22 mouse cellular contexts compared by ENCODE assay signal in the genomic region with DNA sequence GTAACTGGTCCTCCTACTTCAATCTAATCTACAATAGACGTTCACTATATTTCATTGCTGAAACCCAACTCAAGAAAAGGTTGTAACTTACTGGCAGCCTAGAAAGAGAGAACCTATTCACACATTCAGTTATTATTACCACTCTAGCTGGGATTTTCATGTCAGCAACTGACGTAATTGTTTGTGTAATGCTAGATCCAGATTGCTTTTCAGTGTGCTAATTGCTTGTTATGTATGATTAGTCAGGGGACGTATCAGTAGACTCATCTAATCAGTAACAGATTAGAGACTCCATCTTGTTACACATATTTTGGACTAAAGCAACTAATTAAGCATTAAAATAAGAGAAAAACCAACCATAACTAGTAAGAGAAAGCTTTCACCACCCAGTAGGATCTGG. TPM values are rescaled to one million over a fixed set of nuclear protein-coding genes. Genes with fewer than 3 reads are reported as not detected.
DNase-seq lines count a peak whose midpoint lies in the region; ATAC-seq and TF ChIP-seq lines count a peak whose summit lies in the region.
"Had no signal": no experiment of that assay in that cellular context is flagged by ENCODE, and none has a peak within 500 bp of the region (broad histone marks: within the 10 kb centered on the region; RNA-seq: fewer than 3 reads in every experiment).

No protein-coding gene starts in this region.

- ATAC-seq in forebrain, embryonic 14.5 days: peak; percentile 50; the same call in 1 of the 2 replicates
- ATAC-seq: activated CD4-positive, CD25-positive, alpha-beta regulatory T cell, adult 4 months; forebrain, embryonic 13.5 days; forebrain, postnatal 0 days; Patski had no signal

- DNase-seq in forebrain, embryonic 14.5 days (ENCODE audit: low spot score): peak; percentile 63
- DNase-seq in forebrain, embryonic 10.5 days (ENCODE audit: extremely low spot score, low spot score): no peak
- peak; percentile 49 for DNase-seq in retina, postnatal 1 day
- DNase-seq in retina, embryonic 14.5 days (ENCODE audit: low spot score): no peak
- DNase-seq in brain, embryonic 14.5 days (ENCODE audit: low read depth): peak; percentile 66
- DNase-seq in left cerebral cortex, postnatal 25 days (ENCODE audit: low spot score in 2 of 2): no peak
- no peak for DNase-seq in cerebellum, postnatal 25 days
- DNase-seq: adrenal gland, adult 8-10 months; adrenal gland, postnatal 14 days; adrenal gland, postnatal 36 days; cerebellum, adult 11 months; cerebellum, adult 18-20 months; cerebellum, adult 8-10 months; cerebellum, adult 9-11 months; cerebellum, postnatal 14 days; forebrain, postnatal 0 days had no signal

- peaks cover 3% of the 10 kb centered on the region for H3K4me1 ChIP-seq in forebrain, embryonic 14.5 days (ENCODE audit: control insufficient read depth, insufficient read depth, low read length)
- peaks cover 49% of the 10 kb centered on the region for H3K4me1 ChIP-seq in forebrain, embryonic 10.5 days

- H3K4me2 ChIP-seq in forebrain, embryonic 14.5 days (ENCODE audit: low read length): no peak overlapping the region
- H3K4me2 ChIP-seq: embryonic facial prominence, embryonic 12.5 days; forebrain, embryonic 13.5 days had no signal

- 32% methylated on average over 3 of the region's 3 CpGs for WGBS in forebrain, embryonic 14.5 days
- 70% methylated on average over 3 of the region's 3 CpGs for WGBS in forebrain, embryonic 10.5 days

- H3K4me3 ChIP-seq in forebrain, embryonic 14.5 days (ENCODE audit: low read depth, low read length): no peak overlapping the region
- no peak overlapping the region for H3K4me3 ChIP-seq in forebrain, embryonic 10.5 days
- H3K4me3 ChIP-seq: embryonic facial prominence, embryonic 10.5 days; embryonic facial prominence, embryonic 12.5 days; forebrain, embryonic 13.5 days had no signal

- no peak for TF ChIP-seq POLR2A in brain, embryonic 14.5 days (IDR thresholded peaks at IDR 0.05; ENCODE audit: borderline replicate concordance, extremely low read depth, insufficient read depth, insufficient read length, poor library complexity, severe bottlenecking)

- intact Hi-C loops in left cerebral cortex, postnatal 25 days (cut with DNase I): no loop called here

- no peaks in the 10 kb centered on the region for H3K9me3 ChIP-seq in forebrain, embryonic 14.5 days (replicated peaks; ENCODE audit: control insufficient read depth, low read length)
- no peaks in the 10 kb centered on the region for H3K9me3 ChIP-seq in forebrain, embryonic 10.5 days
- H3K9me3 ChIP-seq: embryonic facial prominence, embryonic 10.5 days; embryonic facial prominence, embryonic 12.5 days; forebrain, embryonic 13.5 days had no signal

- H3K27ac ChIP-seq in forebrain, embryonic 14.5 days (ENCODE audit: low read depth, low read length): no peak overlapping the region
- H3K27ac ChIP-seq in forebrain, embryonic 10.5 days: no peak overlapping the region
- H3K27ac ChIP-seq: embryonic facial prominence, embryonic 10.5 days; embryonic facial prominence, embryonic 12.5 days; forebrain, embryonic 13.5 days had no signal

- H3K36me3 ChIP-seq in forebrain, embryonic 14.5 days (ENCODE audit: control insufficient read depth, insufficient read depth, low read length): no peaks in the 10 kb centered on the region
- H3K36me3 ChIP-seq in forebrain, embryonic 10.5 days (replicated peaks): no peaks in the 10 kb centered on the region
- H3K36me3 ChIP-seq: embryonic facial prominence, embryonic 10.5 days; embryonic facial prominence, embryonic 12.5 days had no signal

- no peak overlapping the region for H3K9ac ChIP-seq in forebrain, embryonic 14.5 days (ENCODE audit: low read length)
- H3K9ac ChIP-seq: embryonic facial prominence, embryonic 12.5 days; forebrain, embryonic 13.5 days; forebrain, postnatal 0 days had no signal

- no peak for TF ChIP-seq CTCF in brain, embryonic 14.5 days (IDR thresholded peaks at IDR 0.05; ENCODE audit: borderline replicate concordance, extremely low read depth, insufficient read depth, insufficient read length)

- no peaks in the 10 kb centered on the region for H3K27me3 ChIP-seq in forebrain, embryonic 14.5 days (replicated peaks; ENCODE audit: control insufficient read depth, insufficient read depth, low read length)
- no peaks in the 10 kb centered on the region for H3K27me3 ChIP-seq in forebrain, embryonic 10.5 days (ENCODE audit: poor library complexity, severe bottlenecking)
- H3K27me3 ChIP-seq: embryonic facial prominence, embryonic 12.5 days; forebrain, embryonic 13.5 days; Patski had no signal

RNA-seq across cellular contexts. Expression of gene App, which starts 30.4 kb away (rescaled TPM):
- 158 and 215 TPM in 2 replicates for polyA plus RNA-seq in forebrain, embryonic 14.5 days (2014; fragmentation: Nextera tagmentation; extraction: Ambion mirVana)
- polyA plus RNA-seq in forebrain, embryonic 10.5 days (2016; fragmentation: Nextera tagmentation; extraction: Ambion mirVana): 86.1 and 91.3 TPM in 2 replicates
- polyA plus RNA-seq in brain, embryonic 14.5 days (2012; rRNA removed): 278 and 485 TPM in 2 replicates
- 1,000 to 10,000 TPM; 1,358 to 1,417 TPM for total RNA-seq in left cerebral cortex, postnatal 25 days (2021)
- total RNA-seq: MEL had no signal

Comparison
In these comparisons a context has a peak if more than half of its experiments do, and no peak if none do; other contexts are left out.
1. DNase-seq: peak in forebrain, embryonic 14.5 days (single experiment), retina, postnatal 1 day (single experiment) and brain, embryonic 14.5 days (single experiment); none in forebrain, embryonic 10.5 days (single experiment), retina, embryonic 14.5 days (single experiment), left cerebral cortex, postnatal 25 days (0 of 2) and cerebellum, postnatal 25 days (0 of 2).